ENCODE assay signal across 8 mouse cellular contexts in the genomic region with DNA sequence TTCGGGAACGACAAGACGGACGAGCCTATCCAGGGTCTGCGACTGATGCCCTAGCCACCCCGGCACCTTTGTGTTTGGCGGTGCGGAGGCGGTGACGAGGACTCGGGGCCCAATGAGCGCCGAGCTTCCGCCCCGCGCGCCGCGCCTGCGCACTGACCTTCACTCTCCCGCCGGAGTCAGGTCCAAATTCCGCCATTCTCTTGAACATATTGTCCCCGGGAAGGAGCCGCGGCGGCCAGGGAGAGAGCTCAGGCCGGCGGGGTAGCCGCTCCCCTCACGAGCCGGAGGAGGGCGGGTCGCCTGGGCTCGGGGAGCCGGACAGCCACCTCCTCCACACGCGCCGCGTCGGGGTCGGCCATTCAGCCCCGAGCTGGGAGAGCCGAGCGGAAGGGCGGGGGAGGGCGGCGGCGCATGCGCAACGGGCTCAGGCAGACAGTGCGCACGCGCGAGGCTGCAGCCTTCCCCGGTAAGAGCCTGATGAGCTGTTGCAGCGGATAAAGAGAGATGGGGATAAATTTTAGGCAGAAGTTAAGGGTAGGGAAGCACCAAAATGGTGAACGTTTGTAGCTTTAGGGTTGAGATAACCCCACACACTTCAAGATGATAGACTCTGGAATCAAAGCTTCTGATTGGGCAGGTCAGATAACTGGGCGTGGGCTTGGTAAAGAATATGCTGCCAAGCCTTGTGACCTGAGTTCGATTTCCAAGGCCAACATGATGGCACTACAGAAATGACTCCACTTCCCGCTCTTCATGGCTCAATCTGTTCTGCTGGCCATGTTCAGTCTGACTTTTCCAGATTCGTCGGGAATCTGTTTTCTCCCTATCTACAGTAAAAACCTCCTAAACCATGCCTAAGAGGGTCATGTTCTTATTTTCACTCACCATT. TPM values are rescaled to one million over a fixed set of nuclear protein-coding genes. Genes with fewer than 3 reads are reported as not detected.
DNase-seq lines count a peak whose midpoint lies in the region; ATAC-seq and TF ChIP-seq lines count a peak whose summit lies in the region.

TSS of gene Yeats4 (minus strand) at position 406 of the 889 bp plus-strand sequence.

- ATAC-seq in G1E (ENCODE audit: extremely low read depth, insufficient number of reproducible peaks, low FRiP score, poor library complexity, severe bottlenecking), result peak; percentile 91
- ATAC-seq in forebrain, postnatal 0 days, result peak; percentile 98
- ATAC-seq in lung, embryonic 15.5 days (ENCODE audit: borderline replicate concordance, extremely low read depth, low FRiP score, low TSS enrichment), result peak; percentile 95

- no peak for TF ChIP-seq CTCF in G1E (IDR thresholded peaks at IDR 0.05; ENCODE audit: low read depth, low read length)
- no peak for TF ChIP-seq CTCF in forebrain, postnatal 0 days (IDR thresholded peaks at IDR 0.05; ENCODE audit: low read depth)

- peak within 1 kb of the TSS; percentile 93 for H3K9ac ChIP-seq in forebrain, postnatal 0 days
- H3K9ac ChIP-seq in lung, embryonic 15.5 days, result peak within 1 kb of the TSS; percentile 89

- H3K4me2 ChIP-seq in forebrain, postnatal 0 days (ENCODE audit: low read depth), result peak within 1 kb of the TSS; percentile 62
- peak within 1 kb of the TSS; percentile 69 for H3K4me2 ChIP-seq in lung, embryonic 15.5 days

- H3K27ac ChIP-seq in forebrain, postnatal 0 days (ENCODE audit: low read depth, low read length), result peak within 1 kb of the TSS; percentile 99
- H3K27ac ChIP-seq in lung, embryonic 15.5 days, result peak within 1 kb of the TSS; percentile 99

- peaks cover 28% of the 10 kb centered on the region for H3K4me1 ChIP-seq in G1E (ENCODE audit: insufficient read depth, low read depth, low read length)
- peaks cover 9% of the 10 kb centered on the region for H3K4me1 ChIP-seq in forebrain, postnatal 0 days (ENCODE audit: insufficient read depth)
- peaks cover 17% of the 10 kb centered on the region for H3K4me1 ChIP-seq in lung, embryonic 15.5 days

- H3K27me3 ChIP-seq in G1E (ENCODE audit: insufficient read depth, low read length), result peaks cover 6% of the 10 kb centered on the region; the same call in 1 of the 2 replicates
- H3K27me3 ChIP-seq in forebrain, postnatal 0 days (ENCODE audit: insufficient read depth, low read length), result no peaks in the 10 kb centered on the region; the same call in 1 of the 2 replicates
- H3K27me3 ChIP-seq in lung, embryonic 15.5 days, result no peaks in the 10 kb centered on the region

- WGBS in forebrain, postnatal 0 days, result 3% methylated on average over 63 of the region's 63 CpGs
- under 1% methylated on average over 63 of the region's 63 CpGs for WGBS in lung, embryonic 15.5 days

- H3K36me3 ChIP-seq in G1E (replicated peaks), result peaks cover 37% of the 10 kb centered on the region
- peaks cover 25% of the 10 kb centered on the region for H3K36me3 ChIP-seq in forebrain, postnatal 0 days (ENCODE audit: insufficient read depth)
- H3K36me3 ChIP-seq in lung, embryonic 15.5 days, result peaks cover 29% of the 10 kb centered on the region

- peak within 1 kb of the TSS; percentile 83 for H3K4me3 ChIP-seq in G1E (ENCODE audit: low read depth, low read length)
- peak within 1 kb of the TSS; percentile 70 for H3K4me3 ChIP-seq in forebrain, postnatal 0 days (ENCODE audit: low read depth, low read length)
- peak within 1 kb of the TSS; percentile 80 for H3K4me3 ChIP-seq in lung, embryonic 15.5 days

- peak; percentile 97 for DNase-seq in G1E (ENCODE audit: low spot score)
- peak; percentile 93 to 98 for DNase-seq in cerebellum, adult 18-20 months
- peak; percentile 98 for DNase-seq in forebrain, postnatal 0 days
- peak; percentile 95 for DNase-seq in heart, postnatal 4 days
- peak; percentile 89 to 95 for DNase-seq in layer of hippocampus, adult 8-10 months (ENCODE audit: low spot score in 2 of 2)
- DNase-seq in ovary, adult 18-20 months (ENCODE audit: low spot score), result peak; percentile 89
- DNase-seq in thymus, postnatal 0 days (ENCODE audit: low spot score), result peak; percentile 94

- no peaks in the 10 kb centered on the region for H3K9me3 ChIP-seq in G1E (replicated peaks)
- H3K9me3 ChIP-seq in forebrain, postnatal 0 days (ENCODE audit: low read length), result no peaks in the 10 kb centered on the region
- H3K9me3 ChIP-seq in lung, embryonic 15.5 days, result no peaks in the 10 kb centered on the region

RNA-seq across cellular contexts. Expression of gene Yeats4, which starts in this region (rescaled TPM):
- total RNA-seq in G1E (2014; fragmentation: Nextera tagmentation) (34.2 and 35.2 TPM in 2 replicates), G1E (2017) (72.3 and 83.9 TPM in 2 replicates)
- polyA plus RNA-seq in G1E (2012), result 75.8 and 92.3 TPM in 2 replicates
- 90.9 and 92.3 TPM in 2 replicates for total RNA-seq in forebrain, postnatal 0 days (2014; rRNA removed)
- 96.8 and 104 TPM in 2 replicates for polyA plus RNA-seq in forebrain, postnatal 0 days (2015; fragmentation: Nextera tagmentation; extraction: Ambion mirVana)
- total RNA-seq in heart, postnatal 4 days (2021), result 10 to 100 TPM; 38.9 to 41.0 TPM
- total RNA-seq in layer of hippocampus, adult 8-10 months (2022), result 10 to 100 TPM; 39.1 to 45.2 (median 40.7) TPM
- polyA plus RNA-seq in lung, embryonic 15.5 days (2015; fragmentation: Nextera tagmentation; extraction: Ambion mirVana), result 59.3 and 60.6 TPM in 2 replicates
- polyA plus RNA-seq in thymus, postnatal 0 days (2015; fragmentation: Nextera tagmentation; extraction: Ambion mirVana), result 89.8 and 97.7 TPM in 2 replicates

Comparison
In these comparisons a context has a peak if more than half of its experiments do, and no peak if none do; other contexts are left out.
1. Peak in every context shown above with its lines: DNase-seq, ATAC-seq, H3K4me3 ChIP-seq and H3K27ac ChIP-seq.